In genomic region chr17:81150730-81151129, GRCm38 (mm10) we compare ENCODE assay signal across 14 mouse cellular contexts.
DNase-seq lines count a peak whose midpoint lies in the region; TF ChIP-seq lines count a peak whose summit lies in the region.
"Had no signal": no experiment of that assay in that cellular context is flagged by ENCODE, and none has a peak within 500 bp of the region (broad histone marks: within the 10 kb centered on the region; RNA-seq: fewer than 3 reads in every experiment).

No protein-coding gene starts in this region.

- peak; percentile 52 for DNase-seq in Muller cell, postnatal 12 days (ENCODE audit: inconsistent ontology term)
- DNase-seq in brain, adult 2 months (ENCODE audit: low read depth, low spot score) = peak; percentile 74
- peak; percentile 53 for DNase-seq in layer of hippocampus, adult 9-11 months
- DNase-seq in right cerebral cortex, adult 18-20 months = peak; percentile 56
- DNase-seq in kidney, adult 2 months = no peak
- no peak for DNase-seq in lung, postnatal 4 days
- DNase-seq in adipocyte (ENCODE audit: low spot score) = no peak
- DNase-seq: gastrocnemius, adult 2 months; kidney, postnatal 25 days; lung, adult 2 months had no signal

- no peak overlapping the region for H3K27ac ChIP-seq in kidney, adult 2 months (ENCODE audit: insufficient read depth, low read depth, low read length)
- H3K27ac ChIP-seq: gastrocnemius, adult 2 months; hindbrain, embryonic 12.5 days; limb, embryonic 13.5 days; midbrain, embryonic 15.5 days had no signal

- TF ChIP-seq POLR2A in kidney, adult 2 months (IDR thresholded peaks at IDR 0.05; ENCODE audit: low read depth, low read length) = no peak

- no peaks in the 10 kb centered on the region for H3K4me1 ChIP-seq in kidney, adult 2 months (ENCODE audit: control insufficient read depth, insufficient read depth, low read length)
- H3K4me1 ChIP-seq: hindbrain, embryonic 12.5 days; limb, embryonic 13.5 days; midbrain, embryonic 15.5 days had no signal

- H3K36me3 ChIP-seq in kidney, adult 2 months (ENCODE audit: control insufficient read depth, insufficient read depth, low read length) = no peaks in the 10 kb centered on the region
- H3K36me3 ChIP-seq: hindbrain, embryonic 12.5 days; limb, embryonic 13.5 days; midbrain, embryonic 15.5 days had no signal

- no peak overlapping the region for H3K4me3 ChIP-seq in kidney, adult 2 months (ENCODE audit: insufficient read depth, low read depth, low read length)
- H3K4me3 ChIP-seq: gastrocnemius, adult 2 months; hindbrain, embryonic 12.5 days; limb, embryonic 13.5 days; midbrain, embryonic 15.5 days had no signal

- no peaks in the 10 kb centered on the region for H3K27me3 ChIP-seq in kidney, adult 2 months (replicated peaks; ENCODE audit: control insufficient read depth, insufficient read depth, low read length)
- H3K27me3 ChIP-seq: CH12.LX; hindbrain, embryonic 12.5 days; limb, embryonic 13.5 days; midbrain, embryonic 15.5 days had no signal

- 82% methylated on average over 4 of the region's 4 CpGs for WGBS in kidney, adult 2 months

- no peak for TF ChIP-seq CTCF in kidney, adult 2 months (conservative IDR thresholded peaks at IDR 0.05; ENCODE audit: insufficient read depth, insufficient read length, low read depth, low read length)

Comparison
In these comparisons a context has a peak if more than half of its experiments do, and no peak if none do; other contexts are left out.
1. DNase-seq: peak in Muller cell, postnatal 12 days (single experiment), brain, adult 2 months (single experiment), layer of hippocampus, adult 9-11 months (single experiment) and right cerebral cortex, adult 18-20 months (single experiment); none in kidney, adult 2 months (single experiment), lung, postnatal 4 days (0 of 2) and adipocyte (single experiment).